15 mouse cellular contexts compared by ENCODE assay signal in the genomic region with DNA sequence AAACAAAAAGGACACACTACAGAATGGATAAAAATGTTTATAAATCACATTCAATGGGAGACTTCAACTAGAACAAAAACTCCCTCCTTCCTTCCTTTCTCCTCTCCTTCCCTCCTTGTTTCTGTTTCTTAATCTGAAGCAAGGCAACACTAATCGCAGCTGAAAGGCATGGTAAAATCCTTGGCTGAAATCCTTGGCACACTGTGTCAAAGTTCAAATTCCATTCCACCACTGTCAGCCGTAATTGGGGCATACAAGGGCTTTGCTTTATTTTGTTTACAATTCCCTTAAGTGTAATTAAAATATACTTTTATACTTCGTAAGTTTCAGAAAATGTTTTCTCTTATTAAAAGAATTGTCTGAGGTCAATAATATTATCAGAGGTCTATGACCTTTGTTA.
DNase-seq lines count a peak whose midpoint lies in the region; ATAC-seq and TF ChIP-seq lines count a peak whose summit lies in the region.
"Had no signal": no experiment of that assay in that cellular context is flagged by ENCODE, and none has a peak within 500 bp of the region (broad histone marks: within the 10 kb centered on the region; RNA-seq: fewer than 3 reads in every experiment).

No protein-coding gene starts in this region.

- no peaks in the 10 kb centered on the region for H3K9me3 ChIP-seq in liver, embryonic 12.5 days (replicated peaks)
- H3K9me3 ChIP-seq: embryonic facial prominence, embryonic 12.5 days; hindbrain, embryonic 15.5 days; lung, embryonic 15.5 days; neural tube, embryonic 13.5 days had no signal

- TF ChIP-seq POLR2A in liver, adult 2 months (IDR thresholded peaks at IDR 0.05; ENCODE audit: extremely low read depth, insufficient read depth, low read length): no peak
- TF ChIP-seq POLR2A in brain, embryonic 14.5 days (IDR thresholded peaks at IDR 0.05; ENCODE audit: borderline replicate concordance, extremely low read depth, insufficient read depth, insufficient read length, poor library complexity, severe bottlenecking): no peak

- H3K4me1 ChIP-seq in liver, adult 2 months (ENCODE audit: control insufficient read depth, insufficient read depth, low read length): no peaks in the 10 kb centered on the region; the same call in 1 of the 2 replicates
- H3K4me1 ChIP-seq in liver, embryonic 12.5 days: no peaks in the 10 kb centered on the region
- H3K4me1 ChIP-seq: embryonic facial prominence, embryonic 12.5 days; hindbrain, embryonic 15.5 days; neural tube, embryonic 13.5 days had no signal

- no peak overlapping the region for H3K4me2 ChIP-seq in liver, embryonic 12.5 days
- H3K4me2 ChIP-seq: embryonic facial prominence, embryonic 12.5 days; hindbrain, embryonic 15.5 days; lung, embryonic 15.5 days; neural tube, embryonic 13.5 days had no signal

- H3K9ac ChIP-seq in liver, adult 2 months (ENCODE audit: low read depth, low read length): no peak overlapping the region
- no peak overlapping the region for H3K9ac ChIP-seq in liver, embryonic 12.5 days
- H3K9ac ChIP-seq: embryonic facial prominence, embryonic 12.5 days; hindbrain, embryonic 15.5 days; lung, embryonic 15.5 days; neural tube, embryonic 13.5 days had no signal

- no peak overlapping the region for H3K4me3 ChIP-seq in gastrocnemius, adult 2 months
- H3K4me3 ChIP-seq in liver, adult 2 months (ENCODE audit: insufficient read depth, low read depth, low read length): no peak overlapping the region
- no peak overlapping the region for H3K4me3 ChIP-seq in liver, embryonic 12.5 days
- H3K4me3 ChIP-seq: embryonic facial prominence, embryonic 12.5 days; hindbrain, embryonic 15.5 days; lung, embryonic 15.5 days; neural tube, embryonic 13.5 days had no signal

- H3K27ac ChIP-seq in gastrocnemius, adult 2 months: peak overlapping the region; percentile 48; the same call in 1 of the 2 replicates
- H3K27ac ChIP-seq in liver, adult 2 months (replicated peaks; ENCODE audit: insufficient read depth, low read depth, low read length): no peak overlapping the region
- H3K27ac ChIP-seq in liver, embryonic 12.5 days: no peak overlapping the region
- H3K27ac ChIP-seq: embryonic facial prominence, embryonic 12.5 days; hindbrain, embryonic 15.5 days; kidney, postnatal 0 days; lung, embryonic 15.5 days; neural tube, embryonic 13.5 days had no signal

- intact Hi-C loops in gastrocnemius, adult 2 months (cut with DNase I): no loop called here

- DNase-seq in gastrocnemius, adult 2 months: no peak
- DNase-seq in gastrocnemius, postnatal 25 days: no peak
- DNase-seq in liver, adult 2 months (ENCODE audit: extremely low read depth, low read depth, low spot score): peak; percentile 81
- peak; percentile 59 for DNase-seq in brain, embryonic 14.5 days (ENCODE audit: low read depth)
- DNase-seq in retina, postnatal 1 day: peak; percentile 24
- no peak for DNase-seq in frontal cortex, postnatal 36 days (ENCODE audit: low spot score in 2 of 2)
- DNase-seq: cerebellum, adult 9-11 months; heart, adult 11 months; liver had no signal

- 18% methylated on average over 3 of the region's 3 CpGs for WGBS in liver, adult 2 months
- WGBS in liver, embryonic 12.5 days (ENCODE audit: insufficient replicate concordance): 55% methylated on average over 3 of the region's 3 CpGs

- TF ChIP-seq CTCF in gastrocnemius, adult 2 months (IDR thresholded peaks at IDR 0.05): no peak
- no peak for TF ChIP-seq CTCF in liver, adult 2 months (IDR thresholded peaks at IDR 0.05; ENCODE audit: low read depth, low read length)
- TF ChIP-seq CTCF in brain, embryonic 14.5 days (IDR thresholded peaks at IDR 0.05; ENCODE audit: borderline replicate concordance, extremely low read depth, insufficient read depth, insufficient read length): no peak

- H3K27me3 ChIP-seq in liver, adult 2 months (ENCODE audit: control insufficient read depth, insufficient read depth, low read length): no peaks in the 10 kb centered on the region
- no peaks in the 10 kb centered on the region for H3K27me3 ChIP-seq in liver, embryonic 12.5 days (replicated peaks)
- H3K27me3 ChIP-seq: embryonic facial prominence, embryonic 12.5 days; hindbrain, embryonic 15.5 days; lung, embryonic 15.5 days; neural tube, embryonic 13.5 days had no signal

- H3K79me2 ChIP-seq in liver, adult 2 months (ENCODE audit: control insufficient read depth, insufficient read depth, low read length): no peaks in the 10 kb centered on the region

- ATAC-seq in liver, embryonic 12.5 days: no peak

- no peaks in the 10 kb centered on the region for H3K36me3 ChIP-seq in liver, adult 2 months (ENCODE audit: control insufficient read depth, insufficient read depth, low read length)
- H3K36me3 ChIP-seq in liver, embryonic 12.5 days: no peaks in the 10 kb centered on the region

Comparison
In these comparisons a context has a peak if more than half of its experiments do, and no peak if none do; other contexts are left out.
1. DNase-seq: peak in liver, adult 2 months (single experiment), brain, embryonic 14.5 days (single experiment) and retina, postnatal 1 day (single experiment); none in gastrocnemius, adult 2 months (single experiment), gastrocnemius, postnatal 25 days (single experiment) and frontal cortex, postnatal 36 days (0 of 2).